Mouse (Mus musculus) inflammation-experienced regulatory T-cells (primary cell): ENCODE results near the gene Dnase1. TPM values are rescaled to one million over a fixed set of nuclear protein-coding genes. Genes with fewer than 3 reads are reported as not detected.

Experiments
- polyA plus RNA-seq, 2 experiments: library from polyadenylated mRNA; unstranded; fragments of 100-300 nt; shearing (Covaris generic); gene quantifications; one replicate each; pipeline ENCODE4 v1.2.1; 2017

Gene Dnase1
- 1,000 to 10,000 TPM in 1 of 2 experiments, 10 to 100 TPM in 1; 10.3 to 1,075 TPM for polyA plus RNA-seq

DNA sequence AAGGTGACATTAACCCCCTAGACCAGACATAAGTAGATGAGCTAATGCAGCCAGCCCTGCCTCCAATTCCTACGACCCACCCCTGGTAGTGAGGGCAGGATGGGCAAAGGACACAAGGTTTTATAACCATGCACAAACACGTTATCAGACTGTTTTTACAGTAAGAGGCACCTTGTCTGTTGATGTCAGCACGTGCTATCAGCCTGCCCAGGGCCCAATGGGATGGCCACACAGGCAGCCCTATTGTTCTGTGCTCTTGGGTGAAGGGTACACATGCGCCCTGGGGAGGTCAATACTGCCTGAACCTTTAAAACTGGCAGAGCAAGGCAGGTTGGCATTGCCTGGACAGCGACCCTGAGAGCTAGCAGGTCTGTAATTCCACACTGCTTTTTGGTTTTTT, at the start of gene Dnase1:
Gene Dnase1 (plus strand): TSS at position 136 of the 400 bp plus-strand sequence.

DNA sequence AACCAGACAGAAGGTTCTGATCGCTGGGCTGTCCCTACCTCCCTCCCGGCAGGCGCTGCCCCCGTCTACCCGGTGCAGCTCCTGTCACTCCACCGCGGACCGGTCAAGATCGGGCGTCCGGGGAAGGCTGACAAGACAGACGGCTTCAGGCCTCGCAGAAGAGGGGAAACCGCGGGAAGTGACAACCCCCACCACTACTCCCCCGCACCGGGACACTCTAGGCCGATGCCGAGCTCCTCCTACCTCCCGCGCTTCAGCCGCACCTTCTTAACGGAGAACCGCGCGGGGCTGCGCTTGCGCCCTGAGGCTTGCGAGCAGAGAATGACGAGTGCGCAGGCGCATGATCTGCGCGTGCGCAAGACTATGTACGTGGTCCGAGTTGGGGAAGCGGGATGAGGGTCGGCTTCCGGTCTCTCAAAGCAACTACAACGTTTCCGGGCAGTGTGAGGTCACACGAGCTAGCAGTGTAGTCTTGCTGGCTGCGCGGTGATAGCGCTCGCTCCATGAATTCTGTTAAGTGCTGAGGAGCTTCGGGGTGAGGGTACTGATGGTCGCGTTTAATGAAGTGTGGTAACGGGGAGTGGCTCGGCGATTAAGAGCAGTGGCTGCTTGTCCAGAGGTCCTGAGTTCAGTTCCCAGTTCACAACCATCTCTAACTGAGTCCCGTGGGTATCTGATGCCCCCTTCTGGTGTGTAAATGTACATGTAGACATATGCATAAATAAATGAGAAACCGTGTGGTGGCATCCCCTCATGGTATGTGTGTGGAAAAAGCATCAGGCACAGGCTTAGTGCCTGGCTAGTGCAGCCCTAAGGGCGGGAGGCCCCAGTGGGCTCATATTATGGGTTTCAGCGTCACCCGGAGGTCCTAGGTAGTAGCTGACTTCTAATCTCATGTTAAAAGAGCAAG, 33.0 kb upstream of the Dnase1 start, which contains the start of gene Slx4:
Gene Slx4 (minus strand): TSS at position 282 of the 910 bp plus-strand sequence.

GRCm38 (mm10) chr16:4077384-4078061, 40.8 kb downstream of the Dnase1 start, which contains the start of gene Trap1:
Trap1 (minus strand) TSS chr16:4077827.

Other genes with a start within 250 kb of the Dnase1 start
- gene Olfr15, start 206.1 kb upstream of the Dnase1 start, polyA plus RNA-seq: 1 to 10 TPM in 1 of 2 experiments, under 1 TPM in 1; 0.48 to 1.2 TPM
- 1 to 10 TPM in 1 of 2 experiments, under 1 TPM in 1; 0.34 to 1.2 TPM for gene Zfp174, start 189.7 kb upstream of the Dnase1 start, polyA plus RNA-seq
- gene Naa60, start 164.6 kb upstream of the Dnase1 start, polyA plus RNA-seq: 100 to 1,000 TPM; 117 to 122 TPM
- 10 to 100 TPM in 1 of 2 experiments, 1 to 10 TPM in 1; 8.5 to 14.6 TPM for gene Zfp597, start 152.4 kb upstream of the Dnase1 start, polyA plus RNA-seq
- 1 to 10 TPM in 1 of 2 experiments, not detected in 1; 2.0 TPM for gene Gm20695, start 152.3 kb upstream of the Dnase1 start, polyA plus RNA-seq
- 10 to 100 TPM in 1 of 2 experiments, 1 to 10 TPM in 1; 8.3 to 13.1 TPM for gene 1700037C18Rik, start 128.3 kb upstream of the Dnase1 start, polyA plus RNA-seq
- gene Cluap1, start 128.1 kb upstream of the Dnase1 start, polyA plus RNA-seq: 10 to 100 TPM; 28.0 to 28.1 TPM
- gene Nlrc3, start 60.3 kb upstream of the Dnase1 start, polyA plus RNA-seq: 10 to 100 TPM; 56.1 to 69.9 TPM
- 10 to 100 TPM; 29.2 to 35.4 TPM for gene Slx4, start 33.2 kb upstream of the Dnase1 start, polyA plus RNA-seq
- gene Trap1, start 40.9 kb downstream of the Dnase1 start, polyA plus RNA-seq: 10 to 100 TPM; 65.0 to 68.7 TPM
- gene Crebbp, start 177.1 kb downstream of the Dnase1 start, polyA plus RNA-seq: 10 to 100 TPM; 25.7 to 28.8 TPM